Mouse (Mus musculus) gonadal fat pad, adult 2 months (tissue): ENCODE data around the gene Hist1h2ba. TPM values are rescaled to one million over a fixed set of nuclear protein-coding genes. Genes with fewer than 3 reads are reported as not detected.

Experiments used
- DNase-seq: peaks from one replicate; pipeline ENCODE4 v3.0.0-alpha.2; 2012; ENCODE audit warnings: low read depth
- polyA plus RNA-seq: library from polyadenylated mRNA; depleted of rRNA; stranded (reverse); fragments of >200 nt; gene quantifications from 2 replicates; pipeline ENCODE4 v1.2.3, GENCODE M21; 2012; rRNA removed

Gene Hist1h2ba
- polyA plus RNA-seq, result 0.77 TPM in 1 of 2 replicates, not detected in the other

- DNase-seq, result no peak
Observed at GRCm38 (mm10) chr13:23933421-23934210, at the start of gene Hist1h2ba. TSS of gene Hist1h2ba (minus strand) at chr13:23934156.

DNA sequence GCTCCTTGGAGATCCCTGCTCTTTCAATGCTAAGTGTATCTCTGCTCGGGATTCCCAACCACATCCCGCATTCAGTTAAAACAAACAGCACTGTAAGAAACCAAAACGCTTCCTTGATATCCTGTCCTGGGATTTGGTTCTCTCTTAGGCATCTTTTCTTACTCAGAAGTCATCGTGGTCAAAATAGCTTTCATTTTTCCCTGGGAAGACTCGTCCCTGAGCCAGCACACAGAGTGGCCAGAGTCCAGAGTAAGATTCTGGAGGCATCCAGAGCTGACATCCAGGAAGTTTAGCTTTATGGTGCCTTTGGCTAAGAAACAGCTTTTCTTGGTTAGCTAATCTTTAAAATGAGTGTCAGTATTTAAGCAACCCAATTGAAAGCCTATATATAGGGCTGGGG, 38.3 kb upstream of the Hist1h2ba start:
- DNase-seq, result no peak

DNA sequence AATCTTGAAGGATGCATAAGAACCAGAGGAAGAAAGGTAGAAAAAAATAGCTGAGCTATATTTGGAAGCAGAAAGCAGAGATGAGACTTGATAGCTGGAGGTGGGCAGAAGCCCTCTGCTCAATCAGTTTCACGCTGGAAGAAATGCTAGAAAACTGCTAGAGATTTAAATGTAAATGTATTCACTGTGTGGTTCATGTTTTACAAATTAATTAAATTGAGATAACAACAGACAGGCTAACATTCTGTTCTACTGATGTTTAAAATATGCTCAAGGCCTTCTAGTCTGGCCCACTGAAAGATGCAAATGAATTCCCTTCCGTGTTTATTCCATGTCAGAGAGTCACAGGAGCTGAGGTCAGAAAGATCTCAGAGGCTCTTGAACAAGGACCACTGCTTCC, 37.9 kb upstream of the Hist1h2ba start:
- no peak for DNase-seq

GRCm38 (mm10) chr13:23964909-23965308, 31.0 kb upstream of the Hist1h2ba start:
- no peak for DNase-seq

DNA sequence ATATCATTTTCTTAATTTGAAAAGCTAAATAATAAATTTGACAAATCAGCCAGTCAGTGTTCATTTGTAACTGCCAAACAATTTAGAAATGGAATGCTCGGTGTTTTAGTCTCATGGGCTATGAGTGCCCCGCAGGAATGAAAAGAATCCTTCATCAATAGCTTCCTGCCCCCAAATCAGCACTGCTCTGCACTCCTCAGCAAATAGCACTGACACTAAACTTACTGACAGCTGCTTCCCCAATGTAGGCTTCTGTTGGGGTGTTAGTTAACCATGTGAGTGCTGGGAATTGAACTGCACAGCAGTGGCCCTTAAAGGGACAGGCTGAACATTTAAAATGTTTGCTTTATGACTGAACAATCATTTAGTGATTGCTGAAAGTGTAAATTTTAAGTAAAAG, 25.8 kb upstream of the Hist1h2ba start:
- DNase-seq, result no peak

DNA sequence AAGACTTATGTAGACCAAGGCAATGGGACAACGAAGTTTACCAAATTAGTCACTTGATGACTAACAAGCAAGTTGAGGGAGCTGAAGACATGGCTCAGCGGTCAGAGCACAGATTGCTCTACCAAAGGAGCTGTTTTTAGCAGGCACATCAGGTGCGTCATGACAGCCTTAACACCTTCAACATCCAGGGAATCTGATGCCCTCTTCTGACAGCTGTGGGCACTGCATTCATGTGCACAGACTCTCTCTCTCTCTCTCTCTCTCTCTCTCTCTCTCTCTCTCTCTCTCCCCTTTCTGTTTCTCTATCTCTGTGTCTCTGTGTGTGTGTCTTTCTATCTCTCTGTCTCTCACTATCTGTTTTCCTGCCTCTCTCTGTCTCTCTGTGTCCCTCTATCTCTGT, 17.0 kb upstream of the Hist1h2ba start:
- DNase-seq, result no peak

DNA sequence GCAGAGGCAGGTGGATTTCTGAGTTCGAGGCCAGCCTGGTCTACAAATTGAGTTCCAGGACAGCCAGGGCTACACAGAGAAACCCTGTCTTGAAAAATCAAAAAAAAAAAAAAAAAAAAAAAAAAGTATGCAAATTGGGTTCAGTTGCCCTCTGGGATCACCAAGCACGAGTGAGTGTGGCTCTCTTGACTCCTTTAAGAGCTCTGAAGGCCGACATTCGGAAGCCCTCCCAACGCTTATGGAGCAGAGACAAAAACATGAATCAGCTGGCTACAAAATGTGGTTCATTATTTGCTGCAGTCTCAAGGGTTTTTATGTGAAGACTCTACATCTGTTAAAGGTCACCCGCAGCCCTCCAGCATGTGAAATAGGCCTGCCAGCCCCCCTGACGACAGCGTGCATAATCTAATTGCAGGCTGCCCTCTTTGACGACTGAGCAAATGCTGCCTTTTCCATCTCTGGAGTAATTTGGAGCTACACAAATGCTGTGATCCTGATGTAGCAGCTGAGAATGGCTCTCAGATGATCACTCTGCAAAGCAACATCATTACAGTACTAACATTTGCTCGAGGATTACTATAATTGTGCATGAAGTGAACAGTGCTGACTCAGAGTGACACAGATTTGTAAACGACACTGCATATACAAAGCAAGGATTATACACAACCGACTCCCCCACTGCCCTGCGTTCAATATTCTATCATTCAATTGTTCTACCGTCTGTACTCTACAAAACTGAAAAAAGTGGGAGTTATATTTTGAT, 15.7 kb upstream of the Hist1h2ba start:
- no peak for DNase-seq

DNA sequence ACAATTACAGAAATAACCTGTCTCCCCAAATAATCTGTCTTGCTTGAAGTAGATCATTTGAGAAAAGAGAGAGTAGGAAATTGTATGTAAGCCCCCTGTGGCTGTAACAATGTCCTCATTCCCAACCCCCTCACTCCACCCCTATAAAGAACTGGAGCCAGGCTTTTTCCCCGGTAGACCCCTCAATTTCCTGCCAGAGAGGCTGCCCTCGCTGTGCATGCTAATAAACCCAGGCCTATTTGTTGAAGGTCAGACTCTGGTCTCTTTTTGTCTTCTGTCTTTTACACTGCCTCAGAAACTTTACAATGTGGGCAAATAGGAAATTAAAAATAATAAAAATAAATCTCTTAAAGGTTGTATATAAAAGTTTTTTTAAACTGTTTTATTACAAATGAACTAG, 12.3 kb upstream of the Hist1h2ba start:
- no peak for DNase-seq

DNA sequence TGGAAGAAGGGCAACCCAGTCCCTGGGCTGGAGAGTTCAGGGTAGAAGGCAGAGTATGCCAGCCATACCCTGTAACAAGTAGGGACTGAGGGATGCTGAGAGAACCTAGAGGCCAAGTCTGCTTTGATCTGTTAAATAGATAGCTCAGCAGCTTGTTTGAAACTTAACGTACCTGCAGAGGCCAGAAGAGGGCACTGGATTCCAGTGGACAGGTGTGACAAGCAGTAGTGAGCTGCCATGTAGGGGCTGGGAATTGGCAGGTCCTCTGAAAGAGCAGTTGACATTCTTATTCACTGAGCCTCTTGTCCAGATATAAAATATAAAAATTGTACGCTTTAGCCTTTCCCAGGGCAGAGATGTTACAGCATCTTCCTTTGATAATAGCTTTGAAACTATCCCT, 8.9 kb upstream of the Hist1h2ba start:
- DNase-seq, result no peak

GRCm38 (mm10) chr13:23940291-23940690, 6.3 kb upstream of the Hist1h2ba start:
- DNase-seq, result no peak

DNA sequence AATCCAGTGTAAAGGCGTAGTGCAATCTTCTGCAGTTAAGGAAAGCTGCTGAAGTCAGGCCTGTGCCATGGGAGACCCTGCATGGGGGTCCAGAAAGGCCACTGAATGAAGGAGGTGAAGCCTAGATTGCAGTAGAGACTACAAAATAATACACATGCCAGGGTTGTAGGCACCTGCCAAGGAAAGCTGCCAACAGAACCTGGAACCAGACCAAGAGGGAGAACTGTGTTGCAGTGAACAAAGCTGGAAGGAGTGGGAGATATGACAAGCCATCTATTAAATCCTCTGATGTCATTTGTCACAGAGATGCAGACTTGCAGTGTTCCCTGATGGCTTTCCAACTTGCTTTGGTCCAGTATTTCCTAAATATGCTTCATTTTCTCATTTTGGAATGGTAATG, 4.7 kb upstream of the Hist1h2ba start:
- no peak for DNase-seq

DNA sequence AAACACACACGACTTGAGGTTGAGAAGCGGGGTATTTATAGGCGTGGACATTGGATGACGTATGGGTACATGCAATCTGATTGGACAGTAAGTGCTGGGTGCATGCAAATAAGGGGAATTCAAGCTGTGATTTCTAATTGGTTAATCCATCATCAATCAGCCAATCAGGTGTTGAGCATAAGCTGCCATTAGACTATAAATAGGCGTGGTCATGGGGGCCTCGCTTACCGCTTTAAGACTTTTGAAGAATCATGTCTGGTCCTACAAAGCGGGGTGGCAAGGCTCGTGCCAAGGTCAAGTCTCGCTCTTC, 210 bp upstream of the Hist1h2ba start, which contains the start of gene Hist1h2aa:
Hist1h2aa (plus strand) TSS at position 252 of the 310 bp plus-strand sequence.
- DNase-seq, result no peak

GRCm38 (mm10) chr13:23930904-23931303, 3.1 kb downstream of the Hist1h2ba start:
- no peak for DNase-seq

- no peak for DNase-seq
Observed at GRCm38 (mm10) chr13:23930461-23930860, 3.5 kb downstream of the Hist1h2ba start.

- DNase-seq, result no peak
Observed at GRCm38 (mm10) chr13:23928637-23929036, 5.3 kb downstream of the Hist1h2ba start.

- no peak for DNase-seq
Observed at GRCm38 (mm10) chr13:23925792-23926191, 8.2 kb downstream of the Hist1h2ba start.

DNA sequence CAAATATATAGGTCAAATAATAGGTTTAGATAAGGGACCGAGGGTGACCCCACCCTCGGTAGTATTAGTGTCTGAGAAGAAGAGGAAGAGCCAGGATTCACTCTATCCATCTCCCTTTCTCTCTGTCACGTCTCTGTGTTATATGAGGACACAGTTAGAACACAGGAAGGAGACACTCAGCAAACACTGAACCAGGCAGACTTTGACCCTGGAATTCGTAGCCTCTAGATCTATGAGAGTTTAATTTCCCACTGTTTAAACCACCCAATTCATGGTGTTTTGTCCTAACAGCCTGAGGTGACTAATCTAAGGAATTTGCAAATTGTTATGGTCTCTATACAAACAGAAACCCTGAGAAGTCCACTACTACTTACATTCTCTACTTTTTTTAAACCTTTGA, 16.3 kb downstream of the Hist1h2ba start:
- DNase-seq, result no peak

DNA sequence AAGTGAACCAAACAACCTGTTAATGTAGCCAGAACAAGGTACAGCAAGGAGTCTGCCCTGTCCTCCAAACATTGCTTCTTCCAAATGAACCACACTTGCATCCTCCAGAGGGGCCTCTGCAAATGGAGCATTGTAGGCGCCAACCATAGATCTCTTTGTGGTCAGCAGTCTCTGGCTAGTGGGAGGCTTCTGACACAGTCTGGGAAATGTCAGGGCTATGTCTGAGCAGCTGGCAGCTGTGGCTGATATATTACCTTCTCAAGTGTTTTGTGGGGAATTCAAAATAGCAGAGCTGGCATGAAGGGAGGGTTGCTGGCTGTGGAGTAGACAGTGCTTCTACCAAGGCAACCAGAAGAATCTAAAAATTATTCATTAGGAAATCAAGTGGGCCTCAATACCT, 17.8 kb downstream of the Hist1h2ba start:
- no peak for DNase-seq

GRCm38 (mm10) chr13:23914376-23915167, 19.4 kb downstream of the Hist1h2ba start, which contains the start of gene Slc17a4:
TSS of gene Slc17a4 (minus strand) at chr13:23915009.
- no peak for DNase-seq

DNA sequence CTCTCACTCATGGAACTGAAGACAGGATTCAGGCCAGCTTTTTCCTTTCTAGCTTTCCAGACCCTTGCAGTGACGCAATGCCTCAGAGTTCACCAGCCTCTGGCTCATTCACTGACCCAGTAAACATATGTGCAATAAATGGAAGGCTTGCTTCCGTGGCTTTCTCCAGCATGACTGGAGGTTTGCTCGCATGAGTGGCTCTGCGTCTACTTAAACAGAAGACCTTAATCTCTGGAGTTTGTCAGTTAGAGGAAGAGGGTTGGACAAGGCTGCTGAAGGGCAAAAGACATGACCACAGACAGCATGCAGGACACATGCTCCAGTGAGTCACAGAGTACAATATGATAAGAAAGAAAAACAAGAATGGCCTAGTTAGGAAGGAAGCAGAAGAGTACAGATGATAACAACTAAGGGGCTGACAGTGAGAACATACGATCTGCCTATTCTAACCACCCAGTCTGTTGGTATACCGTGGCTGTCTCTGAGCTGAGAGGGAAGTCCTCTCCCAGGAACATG, 20.1 kb downstream of the Hist1h2ba start:
- DNase-seq, result no peak

- no peak for DNase-seq
Observed at GRCm38 (mm10) chr13:23911335-23911734, 22.6 kb downstream of the Hist1h2ba start.

DNA sequence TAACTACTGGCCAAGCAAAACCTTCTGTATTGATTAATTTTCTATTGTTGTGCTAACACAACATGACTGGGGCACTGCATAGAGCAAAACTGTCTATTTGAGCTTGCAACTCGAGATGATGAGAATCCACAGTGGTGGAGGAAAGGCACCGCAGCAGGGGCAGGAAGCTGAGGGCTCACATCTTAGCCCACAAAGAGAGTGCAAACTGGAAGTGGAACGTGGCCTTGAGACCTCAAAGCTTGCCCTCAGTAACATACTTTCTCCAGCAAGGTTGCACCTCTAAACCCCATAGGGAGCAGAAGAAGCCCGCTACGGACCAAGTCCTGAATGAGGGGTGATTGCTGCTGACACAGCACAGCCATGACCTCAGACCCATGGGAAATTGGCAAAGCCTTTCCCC, 23.8 kb downstream of the Hist1h2ba start:
- DNase-seq, result no peak
